Mouse (Mus musculus) CH12.LX (cell line): ENCODE measurements at regions not wholly inside any gene's neighbourhood (a gene's known extent, or its start where the extent isn't known, plus 50 kb on each side); places are given as distances from the start of the nearest gene placed in this dataset.

Experiments
- DNase-seq: peaks from one replicate; pipeline ENCODE4 v3.0.0-alpha.2; 2013; ENCODE audit errors: extremely low read depth
- H3K27ac ChIP-seq: 2 replicates; pipeline ENCODE4 v1.5.1; 2012; ENCODE audit warnings: low read depth, mild to moderate bottlenecking, control low read depth, moderate library complexity; ENCODE audit not compliant: insufficient read depth
- H3K27me3 ChIP-seq: replicated peaks from 2 replicates; pipeline ENCODE3; 2012; ENCODE audit warnings: inconsistent platforms
- H3K36me3 ChIP-seq, 2 experiments: replicated peaks in 1 of 2; 2 replicates each; pipeline versions ENCODE3 to v1.6.1; 2012; ENCODE audit warnings: inconsistent platforms in 1 of 2, low read length in 1 of 2, mild to moderate bottlenecking in 1 of 2, mixed read lengths in 1 of 2, moderate library complexity in 1 of 2; ENCODE audit not compliant: control insufficient read depth in 1 of 2, insufficient read depth in 1 of 2
- H3K4me1 ChIP-seq, 2 experiments: 2 replicates each; pipeline ENCODE4 v1.6.1; 2012; ENCODE audit warnings: inconsistent platforms in 1 of 2, moderate library complexity in 1 of 2; ENCODE audit not compliant: insufficient read depth in 2 of 2, control insufficient read depth in 1 of 2
- H3K4me2 ChIP-seq: 2 replicates; pipeline ENCODE4 v1.6.1; 2012; ENCODE audit warnings: low read depth, mild to moderate bottlenecking, control low read depth; ENCODE audit not compliant: poor library complexity, insufficient read depth, severe bottlenecking
- H3K4me3 ChIP-seq, 3 experiments: fragments of 150-350 bp in 1 of 3; sonication (generic) in 1 of 3; replicated peaks in 1 of 3; 2 replicates each; pipeline versions ENCODE3 to v1.5.1; 2011 to 2012; ENCODE audit warnings: low read depth in 2 of 3, low read length in 2 of 3, mild to moderate bottlenecking in 2 of 3, moderate library complexity in 2 of 3, control low read depth in 1 of 3, improper control_type of control experiment in 1 of 3, inconsistent platforms in 1 of 3, mixed read lengths in 1 of 3; ENCODE audit not compliant: poor library complexity in 1 of 3
- H3K79me2 ChIP-seq: replicated peaks from 2 replicates; pipeline ENCODE4 v1.6.1; 2012; ENCODE audit warnings: mild to moderate bottlenecking, moderate library complexity; ENCODE audit not compliant: control insufficient read depth, poor library complexity, insufficient read depth, severe bottlenecking; ENCODE audit errors: extremely low read depth
- H3K9ac ChIP-seq: 2 replicates; pipeline ENCODE4 v1.6.1; 2012; ENCODE audit warnings: low read depth, mild to moderate bottlenecking, control low read depth, moderate library complexity; ENCODE audit not compliant: insufficient read depth
- H3K9me3 ChIP-seq: replicated peaks from 2 replicates; pipeline ENCODE3; 2012; ENCODE audit warnings: low read length, inconsistent platforms, mixed read lengths
- BHLHE40 ChIP-seq: IDR thresholded peaks from 2 replicates; pipeline ENCODE4 v1.6.1; 2011; ENCODE audit warnings: mild to moderate bottlenecking, low read depth, low read length, improper control_type of control experiment
- CTCF ChIP-seq, 2 experiments: IDR thresholded peaks in 1 of 2; conservative IDR thresholded peaks in 1 of 2; 2 replicates each; pipeline ENCODE4 v1.5.1; 2011 to 2012; ENCODE audit warnings: low read depth in 2 of 2, low read length in 2 of 2, improper control_type of control experiment in 1 of 2, inconsistent platforms in 1 of 2, mild to moderate bottlenecking in 1 of 2, moderate library complexity in 1 of 2
- EP300 ChIP-seq: IDR thresholded peaks from 2 replicates; pipeline ENCODE4 v1.6.1; 2011; ENCODE audit warnings: low read length, improper control_type of control experiment
- MAFK ChIP-seq: IDR thresholded peaks from 2 replicates; pipeline ENCODE4 v1.6.1; 2011; ENCODE audit warnings: low read length, improper control_type of control experiment; ENCODE audit not compliant: insufficient replicate concordance
- MEF2A ChIP-seq: IDR thresholded peaks from 2 replicates; pipeline ENCODE4 v1.6.1; 2014; ENCODE audit warnings: low read depth, mild to moderate bottlenecking, inconsistent platforms, low read length, improper control_type of control experiment, borderline replicate concordance
- MYC ChIP-seq: IDR thresholded peaks from 2 replicates; pipeline ENCODE4 v1.6.1; 2011; ENCODE audit warnings: low read depth, mild to moderate bottlenecking, improper control_type of control experiment, low read length
- PAX5 ChIP-seq: IDR thresholded peaks from 2 replicates; pipeline ENCODE4 v1.6.1; 2012; ENCODE audit warnings: low read length, inconsistent platforms, mixed read lengths
- POLR2A ChIP-seq: IDR thresholded peaks from 2 replicates; pipeline ENCODE4 v1.6.1; 2011; ENCODE audit warnings: low read depth, mild to moderate bottlenecking, improper control_type of control experiment, low read length
- POLR2AphosphoS2 ChIP-seq: IDR thresholded peaks from 2 replicates; pipeline ENCODE4 v1.6.1; 2011; ENCODE audit warnings: low read depth, low read length, improper control_type of control experiment
- RAD21 ChIP-seq: IDR thresholded peaks from 2 replicates; pipeline ENCODE4 v1.6.1; 2011; ENCODE audit warnings: low read depth, mild to moderate bottlenecking, low read length, improper control_type of control experiment, moderate library complexity
- SIN3A ChIP-seq: IDR thresholded peaks from 2 replicates; pipeline ENCODE4 v1.6.1; 2012; ENCODE audit warnings: low read length, improper control_type of control experiment, inconsistent platforms
- SMC3 ChIP-seq: IDR thresholded peaks from 2 replicates; pipeline ENCODE4 v1.6.1; 2011; ENCODE audit warnings: low read depth, low read length, improper control_type of control experiment
- UBTF ChIP-seq: IDR thresholded peaks from 2 replicates; pipeline ENCODE4 v1.6.1; 2012; ENCODE audit warnings: low read depth, mild to moderate bottlenecking, inconsistent platforms, low read length, improper control_type of control experiment, moderate library complexity
- ZC3H11A ChIP-seq: IDR thresholded peaks from 2 replicates; pipeline ENCODE4 v1.6.1; 2012; ENCODE audit warnings: low read depth, mild to moderate bottlenecking, inconsistent platforms, low read length, improper control_type of control experiment
- ZKSCAN1 ChIP-seq: IDR thresholded peaks from 2 replicates; pipeline ENCODE4 v1.6.1; 2012; ENCODE audit warnings: low read depth, inconsistent platforms, low read length, improper control_type of control experiment, borderline replicate concordance
- ZMIZ1 ChIP-seq: IDR thresholded peaks from 2 replicates; pipeline ENCODE4 v1.6.1; 2012; ENCODE audit warnings: low read depth, mild to moderate bottlenecking, inconsistent platforms, low read length, improper control_type of control experiment
- ZNF384 ChIP-seq: IDR thresholded peaks from 2 replicates; pipeline ENCODE4 v1.6.1; 2012; ENCODE audit warnings: low read depth, low read length, improper control_type of control experiment, inconsistent platforms
- dilution Hi-C: fragments of 300-500 bp; cut with MboI; formaldehyde crosslinking; loops from 2 replicates; pipeline ENCODE4 v1.14.3; 2020; ENCODE audit warnings: low sequenced_read_pairs; ENCODE audit not compliant: extremely low pct_unique_long_range_greater_than_20kb, extremely low pct_ligation_motif_present
- in situ Hi-C: fragments of 300-500 bp; cut with MboI; formaldehyde crosslinking; loops from 3 replicates; pipeline ENCODE4 v1.14.3; 2019; ENCODE audit warnings: low sequenced_read_pairs, low pct_ligation_motif_present, low pct_unique_long_range_greater_than_20kb, mixed read lengths

DNA sequence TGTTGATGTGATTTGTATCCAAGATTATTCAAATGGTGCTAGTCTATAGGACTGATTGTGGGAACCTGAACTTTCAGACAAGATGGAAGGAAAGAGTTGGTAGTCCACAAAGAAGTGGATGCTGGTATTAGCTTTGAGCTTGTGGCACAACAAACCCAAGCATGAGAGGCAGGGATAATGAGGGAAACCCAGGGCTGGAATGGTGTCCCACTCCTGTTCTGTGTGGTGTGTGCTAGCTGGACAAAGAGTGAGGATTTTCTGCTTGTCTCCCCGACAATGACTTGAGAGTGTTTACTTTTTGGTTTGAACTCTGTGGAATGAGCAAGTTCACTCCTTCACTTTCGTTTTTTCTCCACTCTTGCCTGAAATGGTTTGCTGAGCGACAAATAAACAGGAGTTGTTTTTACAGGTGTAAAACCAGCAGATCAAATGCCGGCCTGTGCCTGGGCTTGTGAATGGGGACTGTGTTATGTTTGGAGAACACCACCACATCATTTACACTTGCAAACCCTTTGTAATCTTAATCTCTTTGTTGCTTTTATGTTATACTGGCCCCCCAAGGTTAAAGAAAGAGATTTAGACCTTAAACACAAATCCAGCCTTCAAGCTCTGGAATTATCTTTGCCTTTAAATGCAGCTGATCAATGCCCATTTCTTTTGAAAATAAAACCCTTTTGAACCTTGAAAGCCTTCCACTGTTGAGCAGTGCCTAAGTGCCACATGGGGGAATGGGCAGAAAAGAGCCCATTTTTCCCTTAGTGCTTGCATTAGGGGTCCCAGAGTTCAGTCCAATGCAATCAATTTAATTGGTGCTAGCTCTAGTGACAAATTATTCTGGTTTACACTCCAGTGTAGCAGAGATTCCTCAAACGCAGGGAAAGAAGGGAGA is 349.4 kb downstream of the Bcl11a start:
- Histone ChIP-seq H3K79me2 (no peaks in the 10 kb centered on the region), H3K4me1 (no peaks in the 10 kb centered on the region), H3K27me3 (no peaks in the 10 kb centered on the region), H3K9me3 (no peaks in the 10 kb centered on the region), H3K4me2 (peak overlapping the region; percentile 5; the same call in 1 of the 2 replicates), H3K9ac (no peak overlapping the region), H3K27ac (no peak overlapping the region), H3K36me3 (no peaks in the 10 kb centered on the region), H3K4me3 (no peak overlapping the region)
- dilution Hi-C loops, result no loop called here
- no peak for DNase-seq
- in situ Hi-C loops, result no loop called here
- TF ChIP-seq ZNF384, result no peak
- TF ChIP-seq SIN3A, result no peak

GRCm38 (mm10) chr11:24448608-24449007 is 370.8 kb downstream of the Bcl11a start:
- no peaks in the 10 kb centered on the region for H3K9me3 ChIP-seq
- no peaks in the 10 kb centered on the region for H3K4me1 ChIP-seq
- H3K36me3 ChIP-seq, result no peaks in the 10 kb centered on the region
- H3K4me3 ChIP-seq, result no peak overlapping the region
- no peak overlapping the region for H3K27ac ChIP-seq
- H3K27me3 ChIP-seq, result no peaks in the 10 kb centered on the region
- dilution Hi-C loops (no loop called here), in situ Hi-C loops (no loop called here)
- no peak for DNase-seq
- no peak overlapping the region for H3K9ac ChIP-seq
- no peaks in the 10 kb centered on the region for H3K79me2 ChIP-seq
- TF ChIP-seq POLR2AphosphoS2 (no peak), CTCF (conservative IDR thresholded peaks at IDR 0.05 in 1 of 2, IDR thresholded peaks at IDR 0.05 in 1 of 2; ENCODE audit: low read depth in 2 of 2, low read length in 2 of 2) (peak in 1 of 2 experiments; percentile 23; a peak in 1 of 4 replicates), RAD21 (peak; percentile 37), MYC (no peak), MAFK (no peak), UBTF (no peak), POLR2A (no peak), ZC3H11A (no peak), MEF2A (no peak), ZMIZ1 (no peak), SMC3 (peak; percentile 30), BHLHE40 (no peak)
- H3K4me2 ChIP-seq, result no peak overlapping the region

- H3K27me3 ChIP-seq, result no peaks in the 10 kb centered on the region
- no peak for DNase-seq
- H3K9ac ChIP-seq, result no peak overlapping the region
- no peak overlapping the region for H3K27ac ChIP-seq
- TF ChIP-seq EP300 (no peak), ZKSCAN1 (no peak), ZNF384 (no peak), CTCF (conservative IDR thresholded peaks at IDR 0.05 in 1 of 2, IDR thresholded peaks at IDR 0.05 in 1 of 2; ENCODE audit: low read depth in 2 of 2, low read length in 2 of 2) (no peak), SMC3 (no peak), POLR2A (no peak), PAX5 (no peak)
- TF ChIP-seq, all 38 proteins: peak for 0
- Histone ChIP-seq H3K36me3 (no peaks in the 10 kb centered on the region), H3K9me3 (no peaks in the 10 kb centered on the region), H3K4me2 (no peak overlapping the region), H3K4me1 (no peaks in the 10 kb centered on the region), H3K4me3 (no peak overlapping the region), H3K79me2 (no peaks in the 10 kb centered on the region)
- in situ Hi-C loops, result no loop called here
- dilution Hi-C loops, result no loop called here
These were observed 374.4 kb downstream of the Bcl11a start for GRCm38 (mm10) chr11:24452267-24452666.
